Mouse (Mus musculus): ENCODE data around the gene Mtor. TPM values are rescaled to one million over a fixed set of nuclear protein-coding genes. Genes with fewer than 3 reads are reported as not detected.

Mtor gene
- polyA plus RNA-seq, 1 experiment: 36.3 TPM

- no peaks in the 10 kb centered on the region for H3K4me1 ChIP-seq (ENCODE audit: control insufficient read depth, insufficient read depth, low read length)
- H3K27ac ChIP-seq (ENCODE audit: insufficient read depth, low read length): no peak overlapping the region
- DNase-seq: no peak
- no peak for TF ChIP-seq POLR2A (IDR thresholded peaks at IDR 0.05; ENCODE audit: borderline replicate concordance, insufficient read depth, low read length)
- TF ChIP-seq CTCF (IDR thresholded peaks at IDR 0.05; ENCODE audit: borderline replicate concordance, insufficient read depth, low read depth, low read length): no peak
- H3K4me3 ChIP-seq (replicated peaks; ENCODE audit: insufficient read depth, low read depth, low read length): peak overlapping the region; percentile 81
- WGBS: under 1% methylated on average over 15 of the region's 15 CpGs
- no peaks in the 10 kb centered on the region for H3K27me3 ChIP-seq (ENCODE audit: control insufficient read depth, insufficient read depth, low read length)
Measured at GRCm38 (mm10) chr4:148448853-148449245, 438 bp downstream of the Mtor start.

DNA sequence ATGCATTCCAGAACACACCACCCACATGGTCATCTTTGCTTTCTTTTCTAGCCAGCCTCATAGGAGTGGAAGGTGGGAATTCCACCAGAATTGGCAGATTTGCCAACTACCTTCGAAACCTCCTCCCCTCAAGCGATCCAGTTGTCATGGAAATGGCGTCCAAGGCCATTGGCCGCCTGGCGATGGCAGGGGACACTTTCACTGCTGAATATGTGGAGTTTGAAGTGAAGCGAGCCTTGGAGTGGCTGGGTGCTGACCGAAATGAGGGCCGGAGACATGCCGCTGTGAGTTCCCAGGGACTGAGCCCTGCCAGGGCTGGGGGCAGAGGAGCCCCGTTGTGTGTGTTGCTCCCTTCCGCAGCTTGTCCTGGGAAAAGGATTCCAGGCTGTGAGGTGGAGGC is 5.3 kb downstream of the Mtor start:
- H3K4me3 ChIP-seq (replicated peaks; ENCODE audit: insufficient read depth, low read depth, low read length): no peak overlapping the region
- H3K4me1 ChIP-seq (ENCODE audit: control insufficient read depth, insufficient read depth, low read length): no peaks in the 10 kb centered on the region
- H3K27me3 ChIP-seq (ENCODE audit: control insufficient read depth, insufficient read depth, low read length): no peaks in the 10 kb centered on the region
- no peak overlapping the region for H3K27ac ChIP-seq (ENCODE audit: insufficient read depth, low read length)
- no peak for DNase-seq
- TF ChIP-seq CTCF (IDR thresholded peaks at IDR 0.05; ENCODE audit: borderline replicate concordance, insufficient read depth, low read depth, low read length) (no peak), POLR2A (IDR thresholded peaks at IDR 0.05; ENCODE audit: borderline replicate concordance, insufficient read depth, low read length) (no peak)
- 80% methylated on average over 11 of the region's 11 CpGs for WGBS

GRCm38 (mm10) chr4:148455477-148456025 is 7.1 kb downstream of the Mtor start:
- H3K4me1 ChIP-seq (ENCODE audit: control insufficient read depth, insufficient read depth, low read length): no peaks in the 10 kb centered on the region
- TF ChIP-seq CTCF (IDR thresholded peaks at IDR 0.05; ENCODE audit: borderline replicate concordance, insufficient read depth, low read depth, low read length): no peak
- TF ChIP-seq POLR2A (IDR thresholded peaks at IDR 0.05; ENCODE audit: borderline replicate concordance, insufficient read depth, low read length): no peak
- H3K27ac ChIP-seq (ENCODE audit: insufficient read depth, low read length): no peak overlapping the region
- no peaks in the 10 kb centered on the region for H3K27me3 ChIP-seq (ENCODE audit: control insufficient read depth, insufficient read depth, low read length)
- DNase-seq: no peak
- no peak overlapping the region for H3K4me3 ChIP-seq (replicated peaks; ENCODE audit: insufficient read depth, low read depth, low read length)
- WGBS: 92% methylated on average over 5 of the region's 5 CpGs

DNA sequence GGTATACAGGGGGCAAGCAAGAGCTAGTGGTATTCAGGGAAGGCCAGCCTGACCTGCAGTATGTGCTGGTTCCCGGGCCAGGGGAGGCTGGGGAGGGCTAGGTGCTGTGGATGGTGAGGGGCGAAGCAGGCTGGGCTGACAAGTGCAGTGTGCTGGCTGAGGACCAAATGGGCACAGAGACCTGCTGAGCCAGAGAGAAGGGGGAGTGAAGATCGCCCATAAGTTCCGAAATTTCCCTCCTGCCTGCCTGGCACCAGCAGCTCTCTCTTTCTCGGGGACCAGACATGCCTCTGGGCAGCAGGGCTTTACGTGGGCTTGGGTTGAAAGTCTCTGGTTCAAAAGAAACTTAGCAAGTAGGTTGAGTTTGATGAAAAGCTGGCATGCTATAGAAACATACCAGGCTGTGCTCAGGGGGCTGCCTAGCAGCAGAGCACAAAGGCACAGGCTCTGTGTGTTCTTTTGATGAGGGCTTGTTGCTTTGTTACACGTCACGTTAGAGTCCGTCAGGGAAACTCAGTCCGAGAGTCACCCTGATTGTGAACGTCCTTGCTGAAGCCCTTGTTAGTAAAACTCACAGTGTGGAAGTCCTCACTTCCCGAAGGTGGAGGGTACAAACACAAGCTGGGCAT is 12.4 kb downstream of the Mtor start:
- no peak for DNase-seq
- WGBS: 42% methylated on average over 12 of the region's 12 CpGs
- TF ChIP-seq POLR2A (IDR thresholded peaks at IDR 0.05; ENCODE audit: borderline replicate concordance, insufficient read depth, low read length): no peak
- no peak for TF ChIP-seq CTCF (IDR thresholded peaks at IDR 0.05; ENCODE audit: borderline replicate concordance, insufficient read depth, low read depth, low read length)
- H3K27ac ChIP-seq (ENCODE audit: insufficient read depth, low read length): no peak overlapping the region
- peaks cover 12% of the 10 kb centered on the region for H3K4me1 ChIP-seq (ENCODE audit: control insufficient read depth, insufficient read depth, low read length)
- H3K4me3 ChIP-seq (replicated peaks; ENCODE audit: insufficient read depth, low read depth, low read length): no peak overlapping the region
- H3K27me3 ChIP-seq (ENCODE audit: control insufficient read depth, insufficient read depth, low read length): no peaks in the 10 kb centered on the region

DNA sequence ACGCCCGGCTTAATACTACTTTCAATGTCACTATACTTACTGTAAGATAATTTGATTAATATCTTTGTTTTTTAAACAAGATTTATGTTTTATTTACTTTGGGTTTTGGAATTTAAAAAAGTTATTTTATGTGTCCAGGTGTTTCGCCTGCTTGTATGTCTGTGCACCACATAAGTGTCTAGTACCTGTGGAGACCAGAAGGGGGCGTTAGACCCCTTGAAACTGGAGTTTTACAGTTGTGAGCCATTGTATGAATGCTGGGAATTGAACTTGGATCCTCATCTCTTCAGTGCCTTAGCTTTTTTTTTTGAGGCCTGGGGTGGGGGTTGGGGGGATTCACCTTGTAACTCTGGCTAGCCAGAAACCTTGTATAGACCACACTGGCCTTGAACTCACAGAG is 13.4 kb downstream of the Mtor start:
- DNase-seq: no peak
- H3K4me3 ChIP-seq (replicated peaks; ENCODE audit: insufficient read depth, low read depth, low read length): no peak overlapping the region
- TF ChIP-seq POLR2A (IDR thresholded peaks at IDR 0.05; ENCODE audit: borderline replicate concordance, insufficient read depth, low read length): no peak
- no peak for TF ChIP-seq CTCF (IDR thresholded peaks at IDR 0.05; ENCODE audit: borderline replicate concordance, insufficient read depth, low read depth, low read length)
- WGBS: 82% methylated on average over 4 of the region's 4 CpGs
- H3K27me3 ChIP-seq (ENCODE audit: control insufficient read depth, insufficient read depth, low read length): no peaks in the 10 kb centered on the region
- H3K4me1 ChIP-seq (ENCODE audit: control insufficient read depth, insufficient read depth, low read length): peaks cover 12% of the 10 kb centered on the region
- H3K27ac ChIP-seq (ENCODE audit: insufficient read depth, low read length): no peak overlapping the region

DNA sequence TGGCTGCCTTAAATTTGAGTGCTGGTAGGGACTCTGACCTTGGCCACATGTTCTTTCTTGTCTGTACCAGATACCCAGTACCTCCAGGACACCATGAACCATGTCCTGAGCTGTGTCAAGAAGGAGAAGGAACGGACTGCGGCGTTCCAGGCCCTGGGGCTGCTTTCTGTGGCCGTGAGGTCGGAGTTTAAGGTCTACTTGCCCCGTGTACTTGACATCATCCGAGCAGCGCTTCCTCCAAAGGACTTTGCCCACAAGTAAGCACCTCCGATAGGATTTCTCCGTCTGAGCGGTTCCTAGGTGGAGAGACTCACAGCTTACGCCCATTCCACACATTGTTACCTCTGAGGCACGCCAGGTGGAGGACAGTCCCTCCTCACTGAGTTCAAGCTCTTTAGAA is 14.3 kb downstream of the Mtor start:
- peaks cover 12% of the 10 kb centered on the region for H3K4me1 ChIP-seq (ENCODE audit: control insufficient read depth, insufficient read depth, low read length)
- DNase-seq: no peak
- H3K27ac ChIP-seq (ENCODE audit: insufficient read depth, low read length): no peak overlapping the region
- no peak overlapping the region for H3K4me3 ChIP-seq (replicated peaks; ENCODE audit: insufficient read depth, low read depth, low read length)
- TF ChIP-seq POLR2A (IDR thresholded peaks at IDR 0.05; ENCODE audit: borderline replicate concordance, insufficient read depth, low read length) (no peak), CTCF (IDR thresholded peaks at IDR 0.05; ENCODE audit: borderline replicate concordance, insufficient read depth, low read depth, low read length) (no peak)
- WGBS: 89% methylated on average over 13 of the region's 13 CpGs
- H3K27me3 ChIP-seq (ENCODE audit: control insufficient read depth, insufficient read depth, low read length): no peaks in the 10 kb centered on the region

DNA sequence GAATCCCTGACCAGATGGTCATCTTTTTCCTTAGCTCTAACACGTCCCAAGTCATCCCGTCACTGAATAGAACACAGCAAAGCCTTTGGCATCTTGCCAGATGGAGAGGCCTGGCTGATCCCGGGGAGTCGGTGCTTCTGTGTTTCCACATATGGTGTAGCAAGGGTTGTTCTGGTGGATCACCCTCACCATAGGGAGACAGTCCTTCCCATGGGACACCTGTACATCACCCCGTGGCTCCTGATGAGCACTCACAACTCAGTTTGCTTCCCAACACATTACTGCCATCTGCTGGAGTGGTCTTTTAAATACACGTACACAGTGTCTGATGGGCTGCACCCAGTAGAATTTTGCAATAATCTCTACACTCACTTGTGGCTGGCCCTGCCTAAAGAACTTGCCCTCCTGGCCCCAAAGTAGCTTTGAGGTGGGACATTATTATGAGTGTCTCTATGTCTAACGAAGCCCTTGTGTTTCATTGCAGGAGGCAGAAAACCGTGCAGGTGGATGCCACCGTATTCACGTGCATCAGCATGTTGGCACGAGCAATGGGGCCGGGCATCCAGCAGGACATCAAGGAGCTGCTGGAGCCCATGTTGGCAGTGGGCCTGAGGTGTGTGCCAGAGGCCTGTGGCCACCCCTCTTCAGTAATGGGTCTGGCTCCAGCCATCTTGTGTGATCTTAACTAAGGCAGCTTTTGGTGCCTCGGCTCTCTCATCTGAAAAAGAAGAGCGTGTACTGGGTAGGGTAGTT is 15.0 kb downstream of the Mtor start:
- no peak overlapping the region for H3K27ac ChIP-seq (ENCODE audit: insufficient read depth, low read length)
- no peak overlapping the region for H3K4me3 ChIP-seq (replicated peaks; ENCODE audit: insufficient read depth, low read depth, low read length)
- no peak for TF ChIP-seq POLR2A (IDR thresholded peaks at IDR 0.05; ENCODE audit: borderline replicate concordance, insufficient read depth, low read length)
- peak; percentile 62; the same call in 1 of the 2 replicates for TF ChIP-seq CTCF (IDR thresholded peaks at IDR 0.05; ENCODE audit: borderline replicate concordance, insufficient read depth, low read depth, low read length)
- peak; percentile 65 to 80 for DNase-seq
- H3K4me1 ChIP-seq (ENCODE audit: control insufficient read depth, insufficient read depth, low read length): peaks cover 12% of the 10 kb centered on the region
- no peaks in the 10 kb centered on the region for H3K27me3 ChIP-seq (ENCODE audit: control insufficient read depth, insufficient read depth, low read length)
- WGBS: 14% methylated on average over 14 of the region's 14 CpGs

DNA sequence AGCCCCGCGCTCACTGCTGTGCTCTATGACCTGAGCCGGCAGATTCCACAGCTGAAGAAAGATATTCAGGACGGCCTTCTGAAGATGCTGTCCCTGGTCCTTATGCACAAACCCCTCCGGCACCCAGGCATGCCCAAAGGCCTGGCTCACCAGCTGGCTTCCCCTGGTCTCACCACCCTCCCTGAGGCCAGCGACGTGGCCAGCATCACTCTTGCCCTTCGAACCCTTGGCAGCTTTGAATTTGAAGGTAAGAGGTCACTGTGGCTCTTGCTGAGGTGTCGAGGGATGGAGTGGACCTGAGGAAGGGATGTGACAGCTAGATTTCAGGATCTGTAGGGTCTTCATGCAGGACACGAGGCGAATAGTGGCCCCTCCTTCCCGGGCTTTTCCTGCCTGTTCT is 15.9 kb downstream of the Mtor start:
- Histone ChIP-seq H3K4me1 (ENCODE audit: control insufficient read depth, insufficient read depth, low read length) (peaks cover 12% of the 10 kb centered on the region), H3K27ac (ENCODE audit: insufficient read depth, low read length) (no peak overlapping the region), H3K4me3 (replicated peaks; ENCODE audit: insufficient read depth, low read depth, low read length) (no peak overlapping the region), H3K27me3 (ENCODE audit: control insufficient read depth, insufficient read depth, low read length) (no peaks in the 10 kb centered on the region)
- no peak for DNase-seq
- TF ChIP-seq CTCF (IDR thresholded peaks at IDR 0.05; ENCODE audit: borderline replicate concordance, insufficient read depth, low read depth, low read length): no peak
- TF ChIP-seq POLR2A (IDR thresholded peaks at IDR 0.05; ENCODE audit: borderline replicate concordance, insufficient read depth, low read length): no peak
- WGBS: 93% methylated on average over 12 of the region's 12 CpGs
